Mouse (Mus musculus) intestine, postnatal 0 days (tissue): ENCODE data around the gene Carmil1. TPM values are rescaled to one million over a fixed set of nuclear protein-coding genes. Genes with fewer than 3 reads are reported as not detected.

Experiments used
- ATAC-seq: fragments of 200-750 bp; cut with Nextera tagmentation; 2 replicates; pipeline ENCODE4 v1.8.0; 2017; ENCODE audit warnings: mild to moderate bottlenecking, moderate TSS enrichment, moderate library complexity
- H3K27ac ChIP-seq: fragments of 300-500 bp; sonication (generic); 2 replicates; pipeline ENCODE4 v1.5.1; 2014; ENCODE audit warnings: mild to moderate bottlenecking, low read depth, low read length, moderate library complexity
- H3K27me3 ChIP-seq: fragments of 300-500 bp; sonication (generic); replicated peaks from 2 replicates; pipeline ENCODE4 v1.6.1; 2014; ENCODE audit warnings: low read length, mixed read lengths; ENCODE audit not compliant: control insufficient read depth, insufficient read depth
- H3K36me3 ChIP-seq: fragments of 300-500 bp; sonication (generic); 2 replicates; pipeline ENCODE4 v1.6.1; 2014; ENCODE audit warnings: mild to moderate bottlenecking, moderate library complexity; ENCODE audit not compliant: control insufficient read depth, insufficient read depth
- H3K4me1 ChIP-seq: fragments of 300-500 bp; sonication (generic); replicated peaks from 2 replicates; pipeline ENCODE4 v1.6.1; 2014; ENCODE audit warnings: antibody characterized with exemption, low read length, mixed read lengths; ENCODE audit not compliant: control insufficient read depth, insufficient read depth
- H3K4me2 ChIP-seq: fragments of 300-500 bp; sonication (generic); replicated peaks from 2 replicates; pipeline ENCODE4 v1.6.1; 2014; ENCODE audit warnings: low read depth, mild to moderate bottlenecking, moderate library complexity
- H3K4me3 ChIP-seq: fragments of 300-500 bp; sonication (generic); 2 replicates; pipeline ENCODE4 v1.5.1; 2014; ENCODE audit warnings: low read depth, low read length
- H3K9ac ChIP-seq: fragments of 300-500 bp; sonication (generic); 2 replicates; pipeline ENCODE4 v1.6.1; 2014; ENCODE audit warnings: mild to moderate bottlenecking, low read depth, low read length
- H3K9me3 ChIP-seq: fragments of 300-500 bp; sonication (generic); 2 replicates; pipeline ENCODE4 v1.6.1; 2016; ENCODE audit warnings: mixed run types; ENCODE audit not compliant: control insufficient read depth
- CTCF ChIP-seq: sonication (generic); IDR thresholded peaks from 2 replicates; pipeline ENCODE4 v1.5.1; 2016; ENCODE audit warnings: low read depth, mild to moderate bottlenecking, control low read depth, antibody characterized with exemption, moderate library complexity
- WGBS: fragments of 180-500 bp; shearing (Covaris S2); extraction: QIAGEN DNeasy Blood & Tissue Kit; methylation state at CpG from one replicate; pipeline ENCODE4 v1.1.7; 2014; 5-methylcytosine and 5-hydroxymethylcytosine counted together
- polyA plus RNA-seq: library from polyadenylated mRNA; unstranded; fragments of >200 nt; fragmentation: Nextera tagmentation; extraction: Ambion mirVana; gene quantifications from 2 replicates; pipeline ENCODE4 v1.2.1, GENCODE M21; 2015

The Carmil1 gene
- polyA plus RNA-seq, 1 experiment from 2014 or later, result 25.6 TPM

GRCm38 (mm10) chr13:24240430-24240829 lies 40.2 kb downstream of the Carmil1 start:
- H3K4me3 ChIP-seq, result no peak overlapping the region
- WGBS, result 82% methylated on average over 4 of the region's 4 CpGs
- peaks cover 10% of the 10 kb centered on the region; the same call in 1 of the 2 replicates for H3K4me1 ChIP-seq
- H3K27me3 ChIP-seq, result no peaks in the 10 kb centered on the region
- no peak overlapping the region for H3K9ac ChIP-seq
- TF ChIP-seq CTCF, result no peak
- no peaks in the 10 kb centered on the region for H3K9me3 ChIP-seq
- no peak for ATAC-seq
- H3K36me3 ChIP-seq, result no peaks in the 10 kb centered on the region
- peak overlapping the region; percentile 56; the same call in 1 of the 2 replicates for H3K4me2 ChIP-seq
- no peak overlapping the region for H3K27ac ChIP-seq

GRCm38 (mm10) chr13:24238456-24239120 lies 42.0 kb downstream of the Carmil1 start:
- Histone ChIP-seq H3K36me3 (no peaks in the 10 kb centered on the region), H3K9ac (no peak overlapping the region), H3K4me2 (no peak overlapping the region), H3K9me3 (no peaks in the 10 kb centered on the region), H3K27ac (no peak overlapping the region), H3K27me3 (no peaks in the 10 kb centered on the region), H3K4me1 (peaks cover 13% of the 10 kb centered on the region; the same call in 1 of the 2 replicates), H3K4me3 (no peak overlapping the region)
- TF ChIP-seq CTCF, result no peak
- 39% methylated on average over 3 of the region's 3 CpGs for WGBS
- ATAC-seq, result no peak

- Histone ChIP-seq H3K27me3 (no peaks in the 10 kb centered on the region), H3K9me3 (no peaks in the 10 kb centered on the region), H3K27ac (no peak overlapping the region), H3K36me3 (no peaks in the 10 kb centered on the region), H3K4me2 (no peak overlapping the region), H3K4me1 (0 out of 2 replicates have a peak, but pooled peaks cover 3% of the 10 kb centered on the region), H3K4me3 (no peak overlapping the region), H3K9ac (no peak overlapping the region)
- 30% methylated on average over 4 of the region's 4 CpGs for WGBS
- TF ChIP-seq CTCF, result no peak
- ATAC-seq, result peak; percentile 34; the same call in 1 of the 2 replicates
These were observed 43.9 kb downstream of the Carmil1 start for GRCm38 (mm10) chr13:24236736-24237135.

- WGBS, result 74% methylated on average over 6 of the region's 6 CpGs
These were observed 47.8 kb downstream of the Carmil1 start for GRCm38 (mm10) chr13:24232750-24233149.

GRCm38 (mm10) chr13:24231746-24232483 lies 48.7 kb downstream of the Carmil1 start:
- H3K27ac ChIP-seq, result no peak overlapping the region
- H3K9ac ChIP-seq, result no peak overlapping the region
- H3K4me1 ChIP-seq, result 0 out of 2 replicates have a peak, but pooled peaks cover 3% of the 10 kb centered on the region
- no peaks in the 10 kb centered on the region for H3K9me3 ChIP-seq
- no peak for ATAC-seq
- no peaks in the 10 kb centered on the region; the same call in 1 of the 2 replicates for H3K36me3 ChIP-seq
- no peak overlapping the region for H3K4me3 ChIP-seq
- H3K27me3 ChIP-seq, result no peaks in the 10 kb centered on the region
- WGBS, result 81% methylated on average over 10 of the region's 10 CpGs
- no peak overlapping the region for H3K4me2 ChIP-seq
- TF ChIP-seq CTCF, result no peak

More at GRCm38 (mm10) chr13:24232750-24233149, 47.8 kb downstream of the Carmil1 start:
- Histone ChIP-seq H3K4me2 (no peak overlapping the region), H3K9ac (no peak overlapping the region), H3K9me3 (no peaks in the 10 kb centered on the region), H3K36me3 (no peaks in the 10 kb centered on the region; the same call in 1 of the 2 replicates), H3K27me3 (no peaks in the 10 kb centered on the region), H3K4me1 (0 out of 2 replicates have a peak, but pooled peaks cover 3% of the 10 kb centered on the region), H3K4me3 (no peak overlapping the region), H3K27ac (no peak overlapping the region)
- ATAC-seq, result no peak
- TF ChIP-seq CTCF, result no peak

- no peak overlapping the region for H3K27ac ChIP-seq
- ATAC-seq, result no peak
These were observed 49.4 kb downstream of the Carmil1 start for GRCm38 (mm10) chr13:24231146-24231545.

More at GRCm38 (mm10) chr13:24231146-24231545, 49.4 kb downstream of the Carmil1 start:
- 0 out of 2 replicates have a peak, but pooled peaks cover 3% of the 10 kb centered on the region for H3K4me1 ChIP-seq
- no peak overlapping the region for H3K9ac ChIP-seq
- no peaks in the 10 kb centered on the region; the same call in 1 of the 2 replicates for H3K36me3 ChIP-seq
- WGBS, result 93% methylated on average over 2 of the region's 2 CpGs
- no peak overlapping the region for H3K4me3 ChIP-seq
- no peak overlapping the region for H3K4me2 ChIP-seq
- no peaks in the 10 kb centered on the region for H3K9me3 ChIP-seq
- no peaks in the 10 kb centered on the region for H3K27me3 ChIP-seq
- TF ChIP-seq CTCF, result no peak
